Mouse (Mus musculus) stomach, embryonic 14.5 days (tissue): Measurements from ENCODE around the gene Ift81. TPM values are rescaled to one million over a fixed set of nuclear protein-coding genes. Genes with fewer than 3 reads are reported as not detected.

Source experiments
- ATAC-seq: fragments of 200-750 bp; cut with Nextera tagmentation; 2 replicates; pipeline ENCODE4 v1.8.0; 2017; ENCODE audit warnings: low read depth, moderate TSS enrichment; ENCODE audit not compliant: insufficient number of reproducible peaks, insufficient read depth, low FRiP score
- H3K27ac ChIP-seq: fragments of 300-500 bp; sonication (generic); 2 replicates; pipeline ENCODE4 v1.5.1; 2014; ENCODE audit warnings: mild to moderate bottlenecking, low read length, moderate library complexity, mixed read lengths
- H3K27me3 ChIP-seq: fragments of 300-500 bp; sonication (generic); 2 replicates; pipeline ENCODE4 v1.6.1; 2014; ENCODE audit warnings: low read length, control low read depth, mixed read lengths; ENCODE audit not compliant: control insufficient read depth, insufficient read depth
- H3K36me3 ChIP-seq: fragments of 300-500 bp; sonication (generic); 2 replicates; pipeline ENCODE4 v1.6.1; 2014; ENCODE audit warnings: mild to moderate bottlenecking, control low read depth, low read length, moderate library complexity, mixed read lengths; ENCODE audit not compliant: control insufficient read depth, insufficient read depth
- H3K4me1 ChIP-seq: fragments of 300-500 bp; sonication (generic); 2 replicates; pipeline ENCODE4 v1.6.1; 2014; ENCODE audit warnings: low read length, control low read depth, mixed read lengths; ENCODE audit not compliant: control insufficient read depth, insufficient read depth
- H3K4me2 ChIP-seq: fragments of 300-500 bp; sonication (generic); replicated peaks from 2 replicates; pipeline ENCODE4 v1.6.1; 2014; ENCODE audit warnings: low read depth, low read length, control low read depth
- H3K4me3 ChIP-seq: fragments of 300-500 bp; sonication (generic); 2 replicates; pipeline ENCODE4 v1.5.1; 2014; ENCODE audit warnings: low read depth, low read length, control low read depth
- H3K9ac ChIP-seq: fragments of 300-500 bp; sonication (generic); replicated peaks from 2 replicates; pipeline ENCODE4 v1.6.1; 2014; ENCODE audit warnings: low read depth, mild to moderate bottlenecking, control low read depth, low read length, moderate library complexity, mixed read lengths
- H3K9me3 ChIP-seq: fragments of 300-500 bp; sonication (generic); 2 replicates; pipeline ENCODE4 v1.6.1; 2016; ENCODE audit warnings: low read depth, low read length, control low read depth; ENCODE audit not compliant: control insufficient read depth
- WGBS: fragments of 180-500 bp; shearing (Covaris S2); extraction: QIAGEN DNeasy Blood & Tissue Kit; methylation state at CpG from one replicate; pipeline ENCODE4 v1.1.7; 2014; 5-methylcytosine and 5-hydroxymethylcytosine counted together
- polyA plus RNA-seq: library from polyadenylated mRNA; unstranded; fragments of >200 nt; fragmentation: Nextera tagmentation; extraction: Ambion mirVana; gene quantifications from 2 replicates; pipeline ENCODE4 v1.2.1, GENCODE M21; 2014

Gene Ift81
- 49.9 and 50.8 TPM in 2 replicates for polyA plus RNA-seq

DNA sequence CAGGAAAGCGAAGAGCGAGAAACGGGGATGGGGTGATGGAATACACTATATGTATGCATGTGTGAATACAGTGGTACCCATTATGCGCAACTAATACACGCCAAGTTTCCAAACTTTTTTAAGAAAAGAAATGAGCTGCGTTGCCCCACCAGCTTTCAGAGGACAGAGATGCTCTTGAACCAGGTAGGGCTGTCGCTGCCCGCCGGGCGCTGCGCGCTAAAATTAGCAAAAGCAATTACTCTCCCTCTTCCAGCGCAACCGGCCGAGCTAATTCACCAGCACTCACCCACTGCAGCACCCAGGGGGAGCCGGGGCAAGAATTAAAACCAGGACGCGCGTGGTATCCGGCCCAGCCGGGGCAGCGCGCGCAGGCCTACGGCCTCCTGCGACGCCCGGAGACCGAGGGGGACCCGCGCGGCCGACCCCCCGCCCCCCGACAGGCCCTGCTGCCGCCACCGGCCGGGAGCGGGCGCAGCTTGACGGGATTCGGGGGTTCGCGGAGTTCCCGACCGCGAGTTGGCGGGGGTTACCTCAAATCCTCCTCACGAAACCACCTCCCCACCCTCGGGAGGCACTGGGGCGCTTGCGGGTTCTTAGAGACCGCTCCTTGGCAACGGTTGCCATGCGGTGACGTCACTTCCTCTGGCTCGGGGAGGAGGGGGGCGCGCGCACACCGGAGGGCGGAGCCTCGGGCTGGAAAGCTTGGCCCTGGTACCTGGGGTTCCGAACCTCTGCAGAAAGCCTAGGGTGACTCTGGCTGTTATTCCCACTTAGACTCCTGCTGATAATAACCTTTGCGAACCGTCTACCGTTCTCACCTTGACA lies at the start of gene Ift81:
TSS of gene Ift81 (minus strand) at position 611 of the 825 bp plus-strand sequence.
- ATAC-seq, result peak; percentile 92
- Histone ChIP-seq H3K4me1 (peaks cover 7% of the 10 kb centered on the region; the same call in 1 of the 2 replicates), H3K4me2 (peak within 1 kb of the TSS; percentile 69), H3K27ac (peak within 1 kb of the TSS; percentile 84), H3K9me3 (no peaks in the 10 kb centered on the region), H3K9ac (peak within 1 kb of the TSS; percentile 77), H3K27me3 (no peaks in the 10 kb centered on the region), H3K36me3 (peaks cover 6% of the 10 kb centered on the region), H3K4me3 (peak within 1 kb of the TSS; percentile 99)
- 2% methylated on average over 64 of the region's 67 CpGs for WGBS

DNA sequence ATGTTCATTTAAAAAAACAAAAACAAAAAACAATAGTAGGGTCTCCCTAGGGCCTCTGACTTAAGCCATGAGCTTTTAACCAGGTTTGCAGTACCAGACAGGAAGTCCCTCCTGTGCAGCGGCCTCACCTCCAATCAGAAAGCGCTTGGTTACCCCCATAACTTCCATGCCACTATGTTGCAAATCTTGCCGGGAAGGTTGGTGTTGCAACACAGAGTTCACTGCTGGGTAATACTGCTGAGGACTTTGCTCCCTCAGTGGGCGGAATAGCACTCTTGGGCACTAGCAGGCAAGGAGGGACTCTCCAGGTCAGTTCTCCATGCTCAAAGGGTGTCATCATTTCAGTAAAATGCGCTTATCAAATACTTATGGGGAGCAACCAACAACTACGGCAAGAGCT lies 48.2 kb upstream of the Ift81 start:
- Histone ChIP-seq H3K9me3 (no peaks in the 10 kb centered on the region), H3K4me1 (no peaks in the 10 kb centered on the region), H3K9ac (no peak overlapping the region), H3K4me2 (no peak overlapping the region), H3K36me3 (no peaks in the 10 kb centered on the region), H3K4me3 (no peak overlapping the region), H3K27ac (no peak overlapping the region), H3K27me3 (no peaks in the 10 kb centered on the region)
- no peak for ATAC-seq
- WGBS, result 95% methylated on average over 6 of the region's 6 CpGs

DNA sequence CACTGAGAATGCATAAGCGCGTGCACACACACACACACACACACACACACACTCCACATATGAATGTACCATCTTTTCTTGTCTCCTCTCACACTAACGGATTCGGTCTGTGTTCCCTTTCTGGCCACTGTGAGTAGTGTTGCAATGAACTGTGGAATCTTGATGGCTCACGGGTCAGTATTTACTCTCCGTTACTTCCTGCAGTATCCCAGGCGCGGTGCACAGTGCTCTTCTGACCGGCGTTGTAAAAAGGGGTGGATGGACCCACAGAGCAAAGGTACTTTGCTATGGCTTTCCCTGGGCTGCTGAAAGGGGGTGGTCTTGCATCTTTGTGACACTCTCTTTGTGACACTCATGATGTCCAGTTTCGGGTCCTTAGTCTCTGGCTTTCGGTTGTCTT lies 42.5 kb upstream of the Ift81 start:
- Histone ChIP-seq H3K9ac (no peak overlapping the region), H3K27ac (no peak overlapping the region), H3K27me3 (no peaks in the 10 kb centered on the region), H3K4me1 (peaks cover 23% of the 10 kb centered on the region), H3K4me3 (no peak overlapping the region), H3K36me3 (no peaks in the 10 kb centered on the region), H3K4me2 (no peak overlapping the region), H3K9me3 (no peaks in the 10 kb centered on the region)
- WGBS, result 82% methylated on average over 12 of the region's 12 CpGs
- ATAC-seq, result no peak

- Histone ChIP-seq H3K9ac (no peak overlapping the region), H3K4me3 (no peak overlapping the region), H3K4me2 (no peak overlapping the region), H3K36me3 (no peaks in the 10 kb centered on the region), H3K27ac (no peak overlapping the region; the same call in 1 of the 2 replicates), H3K27me3 (no peaks in the 10 kb centered on the region), H3K4me1 (peaks cover 23% of the 10 kb centered on the region), H3K9me3 (no peaks in the 10 kb centered on the region)
- ATAC-seq, result peak; percentile 17; the same call in 1 of the 2 replicates
- 39% methylated on average over 5 of the region's 5 CpGs for WGBS
These were observed 39.9 kb upstream of the Ift81 start for GRCm38 (mm10) chr5:122654268-122654573.

DNA sequence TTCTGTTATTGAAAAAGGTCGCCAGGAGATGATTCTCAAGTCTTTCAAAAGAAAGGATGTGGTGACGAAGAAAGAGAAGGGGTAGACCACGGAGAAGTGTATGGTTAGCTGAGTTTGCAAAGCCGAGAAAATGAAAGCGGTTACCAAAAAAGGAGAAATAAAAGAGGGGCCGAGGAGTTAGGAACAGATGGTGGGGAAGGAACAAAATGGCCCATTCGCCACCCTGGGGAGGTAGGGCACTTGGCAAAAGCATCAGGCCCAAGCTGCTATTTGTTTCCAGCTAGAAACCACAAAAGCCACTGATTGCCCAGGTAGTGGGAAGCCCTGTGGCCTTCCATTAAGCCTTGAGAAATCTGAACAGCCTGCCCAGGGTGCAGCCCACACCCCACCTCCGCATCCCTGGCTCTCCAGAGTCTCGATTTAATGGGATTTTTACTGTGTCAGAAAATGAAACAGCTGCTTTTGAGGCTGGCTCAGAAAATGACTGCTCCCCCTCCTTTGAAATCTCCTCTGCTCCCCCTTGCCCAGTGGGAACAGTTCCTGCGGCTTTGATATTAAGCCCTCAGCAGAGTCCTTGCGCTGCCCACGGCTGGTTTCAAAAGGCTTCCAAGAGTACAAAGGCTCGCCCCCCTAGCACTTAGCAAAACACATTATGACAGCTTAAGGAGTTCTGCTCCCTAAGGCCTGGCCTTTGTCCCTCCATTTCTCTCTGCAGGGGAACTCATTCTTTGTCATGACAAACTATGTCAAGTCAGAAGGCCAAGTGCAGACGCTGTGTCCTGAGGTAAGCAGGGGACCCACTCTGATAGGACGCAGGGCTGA lies 39.3 kb upstream of the Ift81 start:
- no peak overlapping the region for H3K4me2 ChIP-seq
- ATAC-seq, result peak; percentile 53; the same call in 1 of the 2 replicates
- peaks cover 23% of the 10 kb centered on the region for H3K4me1 ChIP-seq
- no peak overlapping the region for H3K4me3 ChIP-seq
- no peak overlapping the region for H3K9ac ChIP-seq
- H3K27ac ChIP-seq, result no peak overlapping the region; the same call in 1 of the 2 replicates
- no peaks in the 10 kb centered on the region for H3K36me3 ChIP-seq
- H3K27me3 ChIP-seq, result no peaks in the 10 kb centered on the region
- 43% methylated on average over 15 of the region's 15 CpGs for WGBS
- H3K9me3 ChIP-seq, result no peaks in the 10 kb centered on the region

- H3K4me2 ChIP-seq, result no peak overlapping the region
These were observed 38.8 kb upstream of the Ift81 start for GRCm38 (mm10) chr5:122653112-122653445.

GRCm38 (mm10) chr5:122652506-122652905 lies 38.2 kb upstream of the Ift81 start:
- Histone ChIP-seq H3K4me2 (no peak overlapping the region), H3K27me3 (no peaks in the 10 kb centered on the region), H3K9me3 (no peaks in the 10 kb centered on the region), H3K36me3 (no peaks in the 10 kb centered on the region), H3K4me1 (peaks cover 23% of the 10 kb centered on the region), H3K27ac (no peak overlapping the region), H3K9ac (no peak overlapping the region), H3K4me3 (no peak overlapping the region)
- ATAC-seq, result 0 out of 2 replicates have a peak, but pooled peaks have one; percentile 20
- 56% methylated on average over 7 of the region's 7 CpGs for WGBS

More at GRCm38 (mm10) chr5:122653112-122653445, 38.8 kb upstream of the Ift81 start:
- 76% methylated on average over 10 of the region's 10 CpGs for WGBS
- Histone ChIP-seq H3K27me3 (no peaks in the 10 kb centered on the region), H3K9me3 (no peaks in the 10 kb centered on the region), H3K27ac (no peak overlapping the region), H3K4me3 (no peak overlapping the region), H3K4me1 (peaks cover 23% of the 10 kb centered on the region), H3K36me3 (no peaks in the 10 kb centered on the region), H3K9ac (no peak overlapping the region)
- ATAC-seq, result no peak

DNA sequence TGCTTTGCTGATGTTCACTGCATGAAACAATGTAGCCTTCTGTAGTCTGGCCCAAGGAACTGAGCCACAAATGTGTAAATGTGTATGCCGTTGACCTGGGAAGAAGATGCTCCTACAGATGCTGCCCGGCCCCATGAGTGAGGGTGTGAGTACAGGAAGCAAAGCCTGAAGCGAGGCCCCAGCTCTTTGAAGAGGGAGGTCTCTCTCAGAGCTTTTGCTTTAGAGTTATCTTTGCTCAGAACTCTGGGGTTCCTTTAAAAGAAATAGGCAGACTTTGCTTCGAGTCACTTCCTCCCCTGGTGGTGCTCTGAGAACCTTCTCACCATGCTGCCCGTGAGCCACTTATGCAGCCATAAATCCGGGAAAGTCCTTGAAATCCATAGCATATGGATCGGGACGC lies 35.8 kb upstream of the Ift81 start:
- no peak overlapping the region for H3K9ac ChIP-seq
- H3K27ac ChIP-seq, result no peak overlapping the region
- peaks cover 23% of the 10 kb centered on the region for H3K4me1 ChIP-seq
- H3K4me2 ChIP-seq, result no peak overlapping the region
- WGBS, result 87% methylated on average over 8 of the region's 8 CpGs
- H3K4me3 ChIP-seq, result no peak overlapping the region
- no peaks in the 10 kb centered on the region for H3K27me3 ChIP-seq
- H3K9me3 ChIP-seq, result no peaks in the 10 kb centered on the region
- ATAC-seq, result no peak
- no peaks in the 10 kb centered on the region for H3K36me3 ChIP-seq
